Mouse (Mus musculus) megakaryocyte, embryonic 14.5 days (primary cell): ENCODE data around the gene Eda2r. TPM values are rescaled to one million over a fixed set of nuclear protein-coding genes. Genes with fewer than 3 reads are reported as not detected.

ENCODE experiments used
- H3K27me3 ChIP-seq: replicated peaks from 2 replicates; pipeline ENCODE3; 2012; ENCODE audit warnings: inconsistent platforms
- H3K36me3 ChIP-seq: replicated peaks from 2 replicates; pipeline ENCODE3; 2012; ENCODE audit warnings: low read length, inconsistent platforms, mixed read lengths
- H3K4me1 ChIP-seq: 2 replicates; pipeline ENCODE4 v1.6.1; 2012; ENCODE audit warnings: inconsistent platforms
- H3K4me3 ChIP-seq: replicated peaks from 2 replicates; pipeline ENCODE3; 2012; ENCODE audit warnings: moderate library complexity, mild to moderate bottlenecking, inconsistent platforms
- H3K9me3 ChIP-seq: 2 replicates; pipeline ENCODE4 v1.6.1; 2012; ENCODE audit warnings: inconsistent platforms
- FLI1 ChIP-seq: IDR thresholded peaks from 2 replicates; pipeline ENCODE4 v1.6.1; 2012; ENCODE audit warnings: low read length, inconsistent platforms, mixed read lengths
- GATA1 ChIP-seq: IDR thresholded peaks from 3 replicates; pipeline ENCODE4 v1.6.1; 2012; ENCODE audit warnings: mixed read lengths, low read length, inconsistent platforms, borderline replicate concordance
- polyA plus RNA-seq: library from polyadenylated mRNA; stranded (reverse); fragments of >175 nt; gene quantifications from 2 replicates; pipeline ENCODE4 v1.2.3, GENCODE M21; 2012; ENCODE audit warnings: low replicate concordance; ENCODE audit not compliant: insufficient read depth

The Eda2r gene
- 0.02 TPM in 1 of 2 replicates, not detected in the other for polyA plus RNA-seq

DNA sequence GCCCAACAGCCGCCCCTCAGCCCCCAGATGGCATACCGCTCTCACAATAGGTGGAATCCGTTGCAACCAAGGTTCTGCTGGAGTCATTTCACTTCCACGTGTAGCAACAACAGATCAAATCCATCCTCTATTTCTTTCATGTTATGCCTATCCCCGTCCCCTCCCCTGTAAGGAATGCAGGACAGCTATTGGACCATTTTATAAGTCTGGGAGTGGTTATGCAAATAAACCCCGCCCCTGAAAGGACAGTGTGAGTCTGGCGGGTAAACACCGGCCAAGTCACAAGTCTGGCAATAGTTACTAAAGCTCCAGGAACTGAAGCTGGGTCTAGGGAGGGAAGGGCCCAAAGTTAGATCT is at the start of gene Eda2r:
Eda2r (minus strand) TSS at position 152 of the 357 bp plus-strand sequence.
- H3K4me3 ChIP-seq, result peak within 1 kb of the TSS; percentile 84
- peaks cover 9% of the 10 kb centered on the region for H3K27me3 ChIP-seq
- TF ChIP-seq FLI1 (no peak), GATA1 (no peak)
- no peaks in the 10 kb centered on the region for H3K36me3 ChIP-seq
- H3K9me3 ChIP-seq, result no peaks in the 10 kb centered on the region
- H3K4me1 ChIP-seq, result no peaks in the 10 kb centered on the region

DNA sequence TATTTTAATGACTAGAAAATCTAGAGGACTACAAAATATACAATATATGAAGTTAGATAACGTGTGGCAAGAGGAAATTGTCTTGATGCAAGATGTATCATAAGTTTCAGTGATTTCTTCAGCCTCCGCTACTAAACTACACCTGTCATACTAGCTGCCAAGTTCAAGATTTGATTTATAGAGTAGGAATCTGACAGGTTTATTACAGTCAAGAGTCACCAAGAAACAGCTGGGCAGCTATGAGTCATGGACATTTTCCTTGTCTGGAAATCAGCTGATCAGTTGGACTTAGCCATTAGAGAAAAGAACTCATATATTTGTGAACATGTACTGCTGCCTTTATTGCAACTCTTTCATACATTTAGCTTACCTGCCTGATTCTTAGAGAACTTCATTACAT is 20.9 kb upstream of the Eda2r start:
- Histone ChIP-seq H3K4me1 (no peaks in the 10 kb centered on the region), H3K4me3 (no peak overlapping the region), H3K36me3 (no peaks in the 10 kb centered on the region), H3K9me3 (no peaks in the 10 kb centered on the region), H3K27me3 (no peaks in the 10 kb centered on the region)
- no peak for TF ChIP-seq GATA1
- no peak for TF ChIP-seq FLI1

- TF ChIP-seq FLI1 (no peak), GATA1 (no peak)
- Histone ChIP-seq H3K4me3 (no peak overlapping the region), H3K27me3 (peaks cover 11% of the 10 kb centered on the region), H3K36me3 (no peaks in the 10 kb centered on the region), H3K9me3 (no peaks in the 10 kb centered on the region), H3K4me1 (no peaks in the 10 kb centered on the region)
These were observed 1.1 kb upstream of the Eda2r start for GRCm38 (mm10) chrX:97378076-97378475.

GRCm38 (mm10) chrX:97376321-97377064 is 523 bp downstream of the Eda2r start:
- Histone ChIP-seq H3K9me3 (no peaks in the 10 kb centered on the region), H3K27me3 (peaks cover 9% of the 10 kb centered on the region), H3K4me3 (peak overlapping the region; percentile 84), H3K36me3 (no peaks in the 10 kb centered on the region), H3K4me1 (no peaks in the 10 kb centered on the region)
- TF ChIP-seq GATA1 (no peak), FLI1 (no peak)

- Histone ChIP-seq H3K4me3 (no peak overlapping the region), H3K9me3 (no peaks in the 10 kb centered on the region), H3K27me3 (peaks cover 14% of the 10 kb centered on the region), H3K4me1 (no peaks in the 10 kb centered on the region), H3K36me3 (no peaks in the 10 kb centered on the region)
- no peak for TF ChIP-seq GATA1
These were observed 4.2 kb downstream of the Eda2r start for GRCm38 (mm10) chrX:97372826-97373225.

DNA sequence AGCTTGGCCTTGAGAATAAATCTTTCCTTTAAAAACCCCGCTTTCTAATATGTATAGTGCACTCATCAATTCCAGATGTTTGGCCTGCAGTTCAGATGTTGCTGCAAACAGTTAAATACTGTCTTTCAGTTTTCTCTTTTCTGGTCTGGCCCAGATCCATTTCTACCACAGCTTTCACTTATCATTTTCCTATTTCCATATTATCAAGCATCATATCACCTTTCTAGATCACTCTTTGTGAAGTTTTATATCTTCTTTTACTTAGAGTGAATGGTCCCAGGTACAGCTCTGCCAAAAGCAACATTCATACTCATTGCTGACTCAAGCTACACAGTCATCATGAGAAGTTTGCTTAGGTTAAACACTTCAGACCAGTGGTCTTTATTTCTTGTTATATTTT is 7.8 kb downstream of the Eda2r start:
- Histone ChIP-seq H3K36me3 (no peaks in the 10 kb centered on the region), H3K9me3 (no peaks in the 10 kb centered on the region), H3K27me3 (peaks cover 7% of the 10 kb centered on the region), H3K4me1 (no peaks in the 10 kb centered on the region), H3K4me3 (no peak overlapping the region)
- TF ChIP-seq FLI1 (no peak), GATA1 (no peak)

DNA sequence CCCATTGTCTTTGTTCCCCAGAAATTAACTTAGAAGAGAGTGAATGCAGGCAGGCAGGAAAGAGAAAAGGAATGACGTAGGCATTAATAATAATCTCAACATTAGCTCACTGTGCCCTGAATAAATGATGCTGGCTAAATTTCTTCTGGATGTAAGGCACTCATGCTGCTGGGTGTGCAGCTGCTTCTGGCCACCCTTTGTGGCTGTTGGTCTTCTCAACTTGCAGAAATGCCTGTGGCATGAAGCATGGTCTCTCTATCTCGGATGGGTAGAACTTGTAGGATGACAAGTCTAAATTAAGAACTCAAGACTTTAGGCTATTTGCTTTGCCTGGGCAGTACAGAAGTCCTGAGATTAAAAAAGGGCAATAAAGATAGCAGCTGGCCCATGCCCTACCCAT is 8.3 kb downstream of the Eda2r start:
- peaks cover 7% of the 10 kb centered on the region for H3K27me3 ChIP-seq

GRCm38 (mm10) chrX:97360919-97361318 is 16.1 kb downstream of the Eda2r start:
- Histone ChIP-seq H3K4me3 (no peak overlapping the region), H3K36me3 (no peaks in the 10 kb centered on the region), H3K27me3 (peaks cover 6% of the 10 kb centered on the region), H3K9me3 (no peaks in the 10 kb centered on the region), H3K4me1 (no peaks in the 10 kb centered on the region)
- TF ChIP-seq FLI1 (no peak), GATA1 (no peak)

More for the DNA sequence above, 8.3 kb downstream of the Eda2r start:
- H3K9me3 ChIP-seq, result no peaks in the 10 kb centered on the region
- TF ChIP-seq FLI1 (no peak), GATA1 (no peak)
- no peaks in the 10 kb centered on the region for H3K4me1 ChIP-seq
- no peaks in the 10 kb centered on the region for H3K36me3 ChIP-seq
- H3K4me3 ChIP-seq, result no peak overlapping the region

DNA sequence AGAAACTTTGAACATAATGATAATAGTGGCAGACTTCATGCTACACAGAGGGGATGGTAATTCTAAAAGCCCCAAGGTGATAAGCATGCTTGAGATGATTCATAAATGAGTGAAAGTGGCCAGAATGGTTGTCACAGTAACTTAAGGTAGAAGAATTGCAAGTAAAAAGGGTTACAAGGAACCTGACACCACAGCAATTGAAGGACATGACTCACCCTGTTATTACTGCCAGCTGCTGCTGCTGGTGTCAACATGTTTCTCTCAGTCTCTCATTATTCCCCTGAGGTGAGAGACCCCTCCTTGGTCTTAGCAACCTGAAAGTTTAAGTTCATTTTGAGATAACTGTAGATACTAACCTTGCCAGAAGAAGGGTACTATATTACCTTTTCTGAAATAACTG is 49.1 kb downstream of the Eda2r start:
- peaks cover 6% of the 10 kb centered on the region; the same call in 1 of the 2 replicates for H3K9me3 ChIP-seq
- H3K27me3 ChIP-seq, result no peaks in the 10 kb centered on the region
- TF ChIP-seq FLI1, result no peak
- no peak for TF ChIP-seq GATA1
- H3K4me3 ChIP-seq, result no peak overlapping the region
- H3K36me3 ChIP-seq, result no peaks in the 10 kb centered on the region
- H3K4me1 ChIP-seq, result no peaks in the 10 kb centered on the region
